Mouse (Mus musculus) stomach, postnatal 0 days (tissue): Measurements from ENCODE around the gene Lipf. TPM values are rescaled to one million over a fixed set of nuclear protein-coding genes. Genes with fewer than 3 reads are reported as not detected.

Source experiments
- ATAC-seq: fragments of 200-750 bp; cut with Nextera tagmentation; 2 replicates; pipeline ENCODE4 v1.8.0; 2017; ENCODE audit not compliant: low FRiP score, low TSS enrichment
- DNase-seq: peaks from one replicate; pipeline ENCODE4 v3.0.0-alpha.2; 2016; ENCODE audit warnings: low spot score
- H3K27ac ChIP-seq: fragments of 300-500 bp; sonication (generic); replicated peaks from 2 replicates; pipeline ENCODE4 v1.5.1; 2014; ENCODE audit warnings: mild to moderate bottlenecking, control low read depth
- H3K27me3 ChIP-seq: fragments of 300-500 bp; sonication (generic); 2 replicates; pipeline ENCODE4 v1.6.1; 2014; ENCODE audit warnings: low read length; ENCODE audit not compliant: control insufficient read depth, insufficient read depth
- H3K36me3 ChIP-seq: fragments of 300-500 bp; sonication (generic); 2 replicates; pipeline ENCODE4 v1.6.1; 2014; ENCODE audit warnings: low read length, mixed read lengths; ENCODE audit not compliant: control insufficient read depth, insufficient read depth
- H3K4me1 ChIP-seq: fragments of 300-500 bp; sonication (generic); replicated peaks from 2 replicates; pipeline ENCODE4 v1.6.1; 2014; ENCODE audit warnings: antibody characterized with exemption; ENCODE audit not compliant: control insufficient read depth, insufficient read depth
- H3K4me2 ChIP-seq: fragments of 300-500 bp; sonication (generic); replicated peaks from 2 replicates; pipeline ENCODE4 v1.6.1; 2014; ENCODE audit warnings: low read depth, mild to moderate bottlenecking, control low read depth, moderate library complexity
- H3K4me3 ChIP-seq: fragments of 300-500 bp; sonication (generic); 2 replicates; pipeline ENCODE4 v1.5.1; 2014; ENCODE audit warnings: low read depth, low read length, control low read depth
- H3K9ac ChIP-seq: fragments of 300-500 bp; sonication (generic); 2 replicates; pipeline ENCODE4 v1.6.1; 2014; ENCODE audit warnings: mild to moderate bottlenecking, low read length, control low read depth, mixed read lengths
- H3K9me3 ChIP-seq: fragments of 300-500 bp; sonication (generic); 2 replicates; pipeline ENCODE4 v1.6.1; 2016; ENCODE audit warnings: low read length; ENCODE audit not compliant: control insufficient read depth
- CTCF ChIP-seq: IDR thresholded peaks from 2 replicates; pipeline ENCODE4 v1.5.1; 2016; ENCODE audit warnings: antibody characterized with exemption, low read depth, mild to moderate bottlenecking, moderate library complexity
- EP300 ChIP-seq: optimal IDR thresholded peaks from 2 replicates; pipeline ENCODE3; 2016; ENCODE audit warnings: antibody characterized with exemption
- WGBS: fragments of 180-500 bp; shearing (Covaris S2); extraction: QIAGEN DNeasy Blood & Tissue Kit; methylation state at CpG from one replicate; pipeline ENCODE4 v1.1.7; 2014; 5-methylcytosine and 5-hydroxymethylcytosine counted together
- polyA plus RNA-seq: library from polyadenylated mRNA; unstranded; fragments of >200 nt; fragmentation: Nextera tagmentation; extraction: Ambion mirVana; gene quantifications from 2 replicates; pipeline ENCODE4 v1.2.1, GENCODE M21; 2015

The Lipf gene
- polyA plus RNA-seq, 1 experiment from 2014 or later = not detected

- DNase-seq (no peak), ATAC-seq (no peak)
Measured at GRCm38 (mm10) chr19:34022759-34023158, 61.8 kb downstream of the Lipf start.

More at GRCm38 (mm10) chr19:34022759-34023158, 61.8 kb downstream of the Lipf start:
- TF ChIP-seq CTCF = peak; percentile 75
- no peak for TF ChIP-seq EP300
- Histone ChIP-seq H3K36me3 (no peaks in the 10 kb centered on the region), H3K4me3 (no peak overlapping the region), H3K4me2 (no peak overlapping the region), H3K9me3 (no peaks in the 10 kb centered on the region), H3K4me1 (no peaks in the 10 kb centered on the region), H3K27me3 (no peaks in the 10 kb centered on the region), H3K9ac (no peak overlapping the region), H3K27ac (no peak overlapping the region)
- 38% methylated on average over 3 of the region's 3 CpGs for WGBS

Other genes starting within 250 kb of the Lipf start
- 0.28 and 0.29 TPM in 2 replicates for gene Lipo2, start 209.8 kb upstream of the Lipf start, polyA plus RNA-seq
- gene Lipo3, start 199.2 kb upstream of the Lipf start, polyA plus RNA-seq = 12.2 and 13.5 TPM in 2 replicates
- not detected in 2 replicates for gene Lipo1, start 173.7 kb upstream of the Lipf start, polyA plus RNA-seq
- 34.4 and 35.0 TPM in 2 replicates for gene Lipk, start 47.1 kb downstream of the Lipf start, polyA plus RNA-seq
- 1.1 and 1.2 TPM in 2 replicates for gene Lipn, start 106.2 kb downstream of the Lipf start, polyA plus RNA-seq
- gene Lipm, start 139.7 kb downstream of the Lipf start, polyA plus RNA-seq = 33.0 and 35.0 TPM in 2 replicates
- 16.3 and 17.4 TPM in 2 replicates for gene Ankrd22, start 204.9 kb downstream of the Lipf start, polyA plus RNA-seq
- gene Stambpl1, start 231.0 kb downstream of the Lipf start, polyA plus RNA-seq = 13.0 and 13.1 TPM in 2 replicates